Mouse (Mus musculus) hindbrain, embryonic 12.5 days (tissue): ENCODE data around the gene Tars2. TPM values are rescaled to one million over a fixed set of nuclear protein-coding genes. Genes with fewer than 3 reads are reported as not detected.
"Not testable (repeated sequence)": the region's sequence is repeated elsewhere in the genome, so short reads cannot be mapped to it uniquely, and the experiment has no call there.

ENCODE experiments used
- ATAC-seq: fragments of 200-750 bp; cut with Nextera tagmentation; 2 replicates; pipeline ENCODE4 v1.8.0; 2017; ENCODE audit warnings: moderate TSS enrichment; ENCODE audit not compliant: low FRiP score
- H3K27ac ChIP-seq: fragments of 300-500 bp; sonication (generic); 2 replicates; pipeline ENCODE4 v1.5.1; 2016; ENCODE audit warnings: mild to moderate bottlenecking
- H3K27me3 ChIP-seq: fragments of 300-500 bp; sonication (generic); 2 replicates; pipeline ENCODE4 v1.6.1; 2016; ENCODE audit warnings: mild to moderate bottlenecking
- H3K36me3 ChIP-seq: fragments of 300-500 bp; sonication (generic); 2 replicates; pipeline ENCODE4 v1.6.1; 2016; ENCODE audit warnings: mild to moderate bottlenecking
- H3K4me1 ChIP-seq: fragments of 300-500 bp; sonication (generic); 2 replicates; pipeline ENCODE4 v1.6.1; 2016
- H3K4me2 ChIP-seq: fragments of 300-500 bp; sonication (generic); replicated peaks from 2 replicates; pipeline ENCODE4 v1.6.1; 2016; ENCODE audit warnings: mild to moderate bottlenecking
- H3K4me3 ChIP-seq: fragments of 300-500 bp; sonication (generic); 2 replicates; pipeline ENCODE4 v1.5.1; 2016; ENCODE audit warnings: mild to moderate bottlenecking
- H3K9ac ChIP-seq: fragments of 300-500 bp; sonication (generic); 2 replicates; pipeline ENCODE4 v1.6.1; 2016; ENCODE audit warnings: mild to moderate bottlenecking, moderate library complexity
- H3K9me3 ChIP-seq: fragments of 300-500 bp; sonication (generic); replicated peaks from 2 replicates; pipeline ENCODE4 v1.6.1; 2016; ENCODE audit warnings: mild to moderate bottlenecking
- WGBS: fragments of 180-500 bp; shearing (Covaris S2); methylation state at CpG from one replicate; pipeline ENCODE4 v1.1.7; 2016; 5-methylcytosine and 5-hydroxymethylcytosine counted together
- microRNA-seq: library from miRNA; unstranded; fragments of <30 nt; microRNA quantifications from one replicate; pipeline ENCODE4, GENCODE M21; 2017
- polyA plus RNA-seq: library from polyadenylated mRNA; unstranded; fragments of >200 nt; fragmentation: Nextera tagmentation; extraction: Ambion mirVana; gene quantifications from 2 replicates; pipeline ENCODE4 v1.2.1, GENCODE M21; 2016

Gene Tars2
- polyA plus RNA-seq, 1 experiment from 2014 or later = 39.5 TPM

DNA sequence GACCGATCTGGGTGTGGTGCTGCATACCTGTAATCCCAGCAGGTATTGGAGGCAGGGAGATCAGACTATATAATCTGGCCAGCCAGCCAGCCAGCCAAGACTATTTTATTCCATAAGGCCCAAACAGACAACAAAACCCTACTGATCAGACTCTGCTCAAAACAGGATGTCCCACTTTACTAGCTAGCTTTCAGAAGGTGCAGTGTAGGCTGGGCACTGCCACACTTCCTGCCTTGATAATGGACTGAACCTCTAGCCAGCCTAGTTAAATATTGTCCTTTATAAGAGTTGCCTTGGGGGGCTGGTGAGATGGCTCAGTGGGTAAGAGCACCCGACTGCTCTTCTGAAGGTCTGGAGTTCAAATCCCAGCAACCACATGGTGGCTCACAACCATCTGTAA is 69.5 kb downstream of the Tars2 start:
- 91% methylated on average over 2 of the region's 2 CpGs for WGBS
- H3K4me1 ChIP-seq = peaks cover 30% of the 10 kb centered on the region

More for the DNA sequence above, 69.5 kb downstream of the Tars2 start:
- not testable (repeated sequence) for H3K9ac ChIP-seq, H3K36me3 ChIP-seq, H3K27ac ChIP-seq, ATAC-seq, H3K4me2 ChIP-seq, H3K9me3 ChIP-seq, H3K4me3 ChIP-seq
- peaks cover 18% of the 10 kb centered on the region for H3K27me3 ChIP-seq

Small RNA genes within 50 kb of the gene (microRNA-seq; reads per million reads assigned to microRNA genes)
- not detected for gene Mir7014

Other genes with a start within 250 kb of the Tars2 start
- 9.3 and 12.0 TPM in 2 replicates for gene Ctss, start 233.4 kb downstream of the Tars2 start, polyA plus RNA-seq
- gene Hormad1, start 200.5 kb downstream of the Tars2 start, polyA plus RNA-seq = not detected in 2 replicates
- gene Golph3l, start 171.3 kb downstream of the Tars2 start, polyA plus RNA-seq = 33.7 and 34.7 TPM in 2 replicates
- gene Ensa, start 135.2 kb downstream of the Tars2 start, polyA plus RNA-seq = 91.3 and 97.5 TPM in 2 replicates
- 86.4 TPM in 2 replicates for gene Mcl1, start 101.4 kb downstream of the Tars2 start, polyA plus RNA-seq
- 0.65 and 1.2 TPM in 2 replicates for gene Adamtsl4, start 72.3 kb downstream of the Tars2 start, polyA plus RNA-seq
- 12.6 and 13.2 TPM in 2 replicates for gene Ecm1, start 20.6 kb downstream of the Tars2 start, polyA plus RNA-seq
- 28.3 and 29.6 TPM in 2 replicates for gene Rprd2, start 58.7 kb upstream of the Tars2 start, polyA plus RNA-seq
- gene Prpf3, start 95.7 kb upstream of the Tars2 start, polyA plus RNA-seq = 52.5 and 56.9 TPM in 2 replicates
- 309 and 346 TPM in 2 replicates for gene Mrps21, start 111.3 kb upstream of the Tars2 start, polyA plus RNA-seq
- gene Ciart, start 122.0 kb upstream of the Tars2 start, polyA plus RNA-seq = 4.0 and 7.7 TPM in 2 replicates
- 9.2 and 12.1 TPM in 2 replicates for gene BC028528, start 131.8 kb upstream of the Tars2 start, polyA plus RNA-seq
- gene Aph1a, start 133.8 kb upstream of the Tars2 start, polyA plus RNA-seq = 32.4 and 36.8 TPM in 2 replicates
- 12.8 and 13.8 TPM in 2 replicates for gene Car14, start 144.5 kb upstream of the Tars2 start, polyA plus RNA-seq
- 265 and 297 TPM in 2 replicates for gene Anp32e, start 169.0 kb upstream of the Tars2 start, polyA plus RNA-seq
- 77.4 and 79.3 TPM in 2 replicates for gene Plekho1, start 235.8 kb upstream of the Tars2 start, polyA plus RNA-seq